Mouse (Mus musculus) forebrain, embryonic 15.5 days (tissue): Measurements from ENCODE around the gene Srebf2. TPM values are rescaled to one million over a fixed set of nuclear protein-coding genes. Genes with fewer than 3 reads are reported as not detected.

ENCODE experiments used
- ATAC-seq: fragments of 200-750 bp; cut with Nextera tagmentation; replicated peaks from 2 replicates; pipeline ENCODE4 v1.8.0; 2017; ENCODE audit warnings: mild to moderate bottlenecking, moderate TSS enrichment, moderate library complexity
- H3K27ac ChIP-seq: fragments of 300-500 bp; sonication (generic); replicated peaks from 2 replicates; pipeline ENCODE4 v1.5.1; 2015; ENCODE audit warnings: mild to moderate bottlenecking, inconsistent platforms
- H3K27me3 ChIP-seq: fragments of 300-500 bp; sonication (generic); 2 replicates; pipeline ENCODE4 v1.6.1; 2015; ENCODE audit warnings: inconsistent platforms
- H3K36me3 ChIP-seq: fragments of 300-500 bp; sonication (generic); 2 replicates; pipeline ENCODE4 v1.6.1; 2015; ENCODE audit warnings: mild to moderate bottlenecking, inconsistent platforms
- H3K4me1 ChIP-seq: fragments of 300-500 bp; sonication (generic); 2 replicates; pipeline ENCODE4 v1.6.1; 2015; ENCODE audit warnings: inconsistent platforms
- H3K4me2 ChIP-seq: fragments of 300-500 bp; sonication (generic); replicated peaks from 2 replicates; pipeline ENCODE4 v1.6.1; 2015; ENCODE audit warnings: mild to moderate bottlenecking, inconsistent platforms
- H3K4me3 ChIP-seq: fragments of 300-500 bp; sonication (generic); 2 replicates; pipeline ENCODE4 v1.5.1; 2015; ENCODE audit warnings: mild to moderate bottlenecking, inconsistent platforms
- H3K9ac ChIP-seq: fragments of 300-500 bp; sonication (generic); replicated peaks from 2 replicates; pipeline ENCODE4 v1.6.1; 2015; ENCODE audit warnings: mild to moderate bottlenecking, inconsistent platforms
- H3K9me3 ChIP-seq: fragments of 300-500 bp; sonication (generic); 2 replicates; pipeline ENCODE4 v1.6.1; 2016; ENCODE audit warnings: inconsistent platforms
- WGBS: fragments of 180-500 bp; shearing (Covaris S2); methylation state at CpG from one replicate; pipeline ENCODE4 v1.1.7; 2015; ENCODE audit warnings: mixed read lengths; 5-methylcytosine and 5-hydroxymethylcytosine counted together
- polyA plus RNA-seq: library from polyadenylated mRNA; unstranded; fragments of >200 nt; fragmentation: Nextera tagmentation; extraction: Ambion mirVana; gene quantifications from 2 replicates; pipeline ENCODE4 v1.2.1, GENCODE M21; 2015

The Srebf2 gene
- polyA plus RNA-seq, 1 experiment from 2014 or later = 225 TPM

DNA sequence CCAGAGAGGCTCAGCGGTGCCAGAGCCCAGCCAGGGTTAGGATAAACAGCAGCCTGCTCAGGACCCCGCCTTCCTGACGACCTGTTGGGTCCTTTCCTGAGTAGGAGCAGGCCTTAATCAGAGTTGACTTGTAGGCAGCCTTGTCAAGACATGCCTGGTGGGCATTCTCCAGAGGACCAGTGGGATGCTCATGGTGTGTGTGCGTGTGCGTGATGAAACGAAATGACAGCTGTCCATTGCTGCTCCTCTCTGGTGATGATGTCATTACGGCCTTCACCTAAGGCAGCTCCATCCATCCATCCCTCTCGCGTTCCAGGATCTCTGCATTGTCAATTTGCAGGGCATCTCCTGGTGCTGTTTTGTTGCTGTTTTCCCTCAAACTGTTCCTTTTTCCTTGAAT lies 12.5 kb downstream of the Srebf2 start:
- Histone ChIP-seq H3K9ac (no peak overlapping the region), H3K9me3 (no peaks in the 10 kb centered on the region), H3K4me1 (peaks cover 25% of the 10 kb centered on the region), H3K27me3 (no peaks in the 10 kb centered on the region), H3K27ac (no peak overlapping the region), H3K4me3 (no peak overlapping the region), H3K36me3 (no peaks in the 10 kb centered on the region), H3K4me2 (no peak overlapping the region)
- 82% methylated on average over 9 of the region's 9 CpGs for WGBS
- no peak for ATAC-seq

GRCm38 (mm10) chr15:82160731-82161640 lies 14.0 kb downstream of the Srebf2 start:
- H3K9ac ChIP-seq = no peak overlapping the region

GRCm38 (mm10) chr15:82161965-82162600 lies 15.1 kb downstream of the Srebf2 start:
- Histone ChIP-seq H3K27ac (no peak overlapping the region), H3K4me1 (peaks cover 41% of the 10 kb centered on the region), H3K9ac (no peak overlapping the region), H3K9me3 (no peaks in the 10 kb centered on the region), H3K4me3 (no peak overlapping the region), H3K27me3 (no peaks in the 10 kb centered on the region), H3K36me3 (no peaks in the 10 kb centered on the region), H3K4me2 (no peak overlapping the region)
- no peak for ATAC-seq
- WGBS = 87% methylated on average over 12 of the region's 12 CpGs

More at GRCm38 (mm10) chr15:82160731-82161640, 14.0 kb downstream of the Srebf2 start:
- no peaks in the 10 kb centered on the region for H3K9me3 ChIP-seq
- peaks cover 31% of the 10 kb centered on the region for H3K4me1 ChIP-seq
- WGBS = 83% methylated on average over 11 of the region's 11 CpGs
- H3K27ac ChIP-seq = no peak overlapping the region
- ATAC-seq = no peak
- H3K27me3 ChIP-seq = no peaks in the 10 kb centered on the region
- H3K36me3 ChIP-seq = no peaks in the 10 kb centered on the region
- no peak overlapping the region for H3K4me2 ChIP-seq
- no peak overlapping the region for H3K4me3 ChIP-seq

DNA sequence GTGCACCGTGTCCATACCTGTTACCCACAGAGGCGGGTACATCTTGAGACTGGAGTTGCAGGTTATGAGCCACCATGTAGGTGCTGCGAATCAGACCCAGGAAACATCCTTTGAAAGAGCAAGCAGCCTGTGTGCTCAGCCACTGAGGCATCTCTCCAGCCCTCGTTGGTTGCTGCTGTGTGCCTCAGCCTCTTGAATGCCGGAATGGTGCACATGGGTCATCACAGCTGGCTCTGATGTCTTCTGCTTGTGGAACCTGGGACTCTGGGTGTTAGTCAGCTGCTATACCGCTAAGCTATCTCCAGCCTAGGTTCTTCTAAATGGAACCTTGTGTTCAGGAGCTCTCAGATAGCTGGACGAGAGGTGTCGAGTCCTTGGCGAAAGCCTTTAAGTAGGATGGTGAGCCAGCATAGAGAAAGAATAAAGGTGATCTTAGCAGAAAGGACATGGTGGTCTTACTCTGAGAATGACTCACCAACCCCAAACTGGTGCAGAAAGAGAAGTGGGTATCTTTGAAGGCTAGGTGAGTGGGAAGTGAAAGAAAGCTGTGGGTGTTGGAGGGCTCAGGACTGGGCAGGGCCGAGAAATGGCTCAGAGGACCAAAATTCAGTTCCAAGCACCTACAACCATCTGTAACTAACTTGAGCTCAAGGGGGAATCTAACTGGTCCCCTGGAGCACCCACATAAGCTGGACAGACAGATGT lies 16.5 kb downstream of the Srebf2 start:
- no peaks in the 10 kb centered on the region for H3K9me3 ChIP-seq
- no peak overlapping the region for H3K4me2 ChIP-seq
- no peak for ATAC-seq
- 84% methylated on average over 10 of the region's 10 CpGs for WGBS
- no peaks in the 10 kb centered on the region for H3K36me3 ChIP-seq
- H3K9ac ChIP-seq = no peak overlapping the region
- H3K4me3 ChIP-seq = no peak overlapping the region
- no peaks in the 10 kb centered on the region for H3K27me3 ChIP-seq
- peaks cover 39% of the 10 kb centered on the region for H3K4me1 ChIP-seq
- H3K27ac ChIP-seq = no peak overlapping the region

- H3K4me3 ChIP-seq = no peak overlapping the region
- no peaks in the 10 kb centered on the region for H3K36me3 ChIP-seq
- H3K4me2 ChIP-seq = no peak overlapping the region
- H3K27me3 ChIP-seq = no peaks in the 10 kb centered on the region
- no peak overlapping the region for H3K27ac ChIP-seq
- no peaks in the 10 kb centered on the region for H3K9me3 ChIP-seq
- no peak overlapping the region for H3K9ac ChIP-seq
- no peak for ATAC-seq
- H3K4me1 ChIP-seq = peaks cover 34% of the 10 kb centered on the region
- WGBS = 56% methylated on average over 4 of the region's 4 CpGs
Measured at GRCm38 (mm10) chr15:82164061-82164399, 17.0 kb downstream of the Srebf2 start.

DNA sequence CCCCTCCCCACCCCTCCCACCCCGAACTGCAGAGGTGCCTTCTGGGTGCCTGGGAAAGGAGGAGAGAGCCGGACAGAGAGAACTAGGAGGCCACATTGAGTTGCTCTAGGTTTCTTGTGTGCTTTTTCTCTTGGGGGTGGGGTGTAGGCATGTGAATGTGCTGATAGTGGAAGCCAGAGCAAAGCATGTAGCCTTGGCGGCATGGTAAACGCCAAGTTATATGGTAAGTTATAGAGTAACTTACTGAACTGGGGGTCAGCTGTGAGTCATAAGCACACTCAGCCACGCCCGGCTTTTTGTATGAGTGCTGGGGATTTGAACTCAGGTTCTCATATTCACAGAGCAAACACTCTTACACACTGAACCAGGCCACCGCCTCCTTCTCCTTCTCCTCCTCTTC lies 17.5 kb downstream of the Srebf2 start:
- Histone ChIP-seq H3K4me1 (peaks cover 30% of the 10 kb centered on the region), H3K4me3 (no peak overlapping the region), H3K27ac (no peak overlapping the region), H3K4me2 (no peak overlapping the region), H3K9ac (no peak overlapping the region), H3K27me3 (no peaks in the 10 kb centered on the region), H3K36me3 (no peaks in the 10 kb centered on the region), H3K9me3 (no peaks in the 10 kb centered on the region)
- WGBS = 83% methylated on average over 7 of the region's 7 CpGs
- no peak for ATAC-seq

- Histone ChIP-seq H3K4me3 (no peak overlapping the region), H3K36me3 (peaks cover 9% of the 10 kb centered on the region), H3K27ac (no peak overlapping the region), H3K9me3 (no peaks in the 10 kb centered on the region), H3K9ac (no peak overlapping the region), H3K4me2 (no peak overlapping the region), H3K27me3 (no peaks in the 10 kb centered on the region), H3K4me1 (peaks cover 28% of the 10 kb centered on the region)
- ATAC-seq = peak; percentile 55; the same call in 1 of the 2 replicates
- WGBS = 58% methylated on average over 8 of the region's 8 CpGs
Measured at GRCm38 (mm10) chr15:82165332-82166239, 18.6 kb downstream of the Srebf2 start.

- 45% methylated on average over 22 of the region's 22 CpGs for WGBS
- H3K4me1 ChIP-seq = peaks cover 28% of the 10 kb centered on the region
Measured at GRCm38 (mm10) chr15:82166240-82167100, 19.5 kb downstream of the Srebf2 start.

DNA sequence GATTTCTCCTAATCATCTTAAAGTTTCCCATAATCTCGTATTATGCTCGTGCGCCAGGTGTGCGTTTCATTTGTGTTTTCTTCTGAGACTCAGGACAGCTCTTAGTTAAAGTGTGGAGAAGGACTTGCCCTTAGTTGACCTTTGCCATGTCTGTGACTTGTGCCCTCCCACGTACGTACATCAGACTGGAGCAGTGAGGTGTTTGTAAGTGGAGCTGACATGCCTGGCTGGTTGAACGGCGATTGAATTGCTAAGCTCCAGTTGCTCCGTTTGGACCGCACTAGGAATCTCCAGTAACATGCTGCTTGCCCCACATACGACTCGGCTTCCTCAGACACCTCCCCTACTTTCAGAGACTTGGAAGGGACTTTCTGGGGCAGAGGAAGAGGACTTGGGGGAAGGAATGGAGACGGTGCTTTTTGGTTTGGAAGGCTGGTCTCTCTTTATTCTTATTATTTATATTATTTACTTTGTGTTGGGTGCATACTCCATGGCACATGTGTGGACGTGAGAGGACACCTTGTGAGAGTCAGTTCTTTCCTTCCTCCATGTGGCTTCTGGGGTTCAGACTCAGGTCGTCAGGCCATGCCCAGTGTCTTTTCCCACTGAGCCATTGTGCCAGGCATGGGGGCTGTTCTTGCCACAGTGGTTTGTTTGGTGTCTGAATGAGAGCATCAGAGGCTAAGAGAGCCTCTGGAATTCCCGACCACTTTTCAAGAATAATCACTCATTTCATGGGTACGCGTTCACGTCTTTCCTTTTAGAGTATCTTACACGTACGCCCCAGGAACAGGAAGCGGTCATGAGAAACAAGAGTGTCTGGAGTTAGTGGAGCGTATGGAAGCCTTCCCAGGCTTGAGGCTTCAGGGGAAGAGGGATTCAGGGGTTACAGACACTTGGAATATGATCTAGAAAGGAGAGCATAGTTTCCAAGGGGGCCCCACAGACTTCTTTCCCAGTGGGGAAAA lies 20.5 kb downstream of the Srebf2 start:
- no peaks in the 10 kb centered on the region for H3K9me3 ChIP-seq
- peaks cover 27% of the 10 kb centered on the region for H3K36me3 ChIP-seq
- no peak overlapping the region for H3K4me2 ChIP-seq
- H3K27ac ChIP-seq = no peak overlapping the region
- WGBS = 71% methylated on average over 23 of the region's 23 CpGs
- ATAC-seq = no peak
- H3K4me3 ChIP-seq = no peak overlapping the region
- H3K9ac ChIP-seq = no peak overlapping the region
- H3K4me1 ChIP-seq = peaks cover 28% of the 10 kb centered on the region
- H3K27me3 ChIP-seq = no peaks in the 10 kb centered on the region

More at GRCm38 (mm10) chr15:82166240-82167100, 19.5 kb downstream of the Srebf2 start:
- no peak overlapping the region for H3K9ac ChIP-seq
- H3K4me2 ChIP-seq = no peak overlapping the region
- H3K27me3 ChIP-seq = no peaks in the 10 kb centered on the region
- H3K9me3 ChIP-seq = no peaks in the 10 kb centered on the region
- peak overlapping the region; percentile 24; the same call in 1 of the 2 replicates for H3K27ac ChIP-seq
- H3K4me3 ChIP-seq = no peak overlapping the region
- no peak for ATAC-seq
- peaks cover 18% of the 10 kb centered on the region for H3K36me3 ChIP-seq

- H3K36me3 ChIP-seq = peaks cover 46% of the 10 kb centered on the region
- H3K4me2 ChIP-seq = no peak overlapping the region
- H3K9ac ChIP-seq = no peak overlapping the region
- no peaks in the 10 kb centered on the region for H3K9me3 ChIP-seq
- H3K4me1 ChIP-seq = peaks cover 19% of the 10 kb centered on the region
- no peak overlapping the region for H3K27ac ChIP-seq
- no peaks in the 10 kb centered on the region for H3K27me3 ChIP-seq
- H3K4me3 ChIP-seq = no peak overlapping the region
- ATAC-seq = no peak
- WGBS = 87% methylated on average over 5 of the region's 5 CpGs
Measured at GRCm38 (mm10) chr15:82169671-82170070, 22.7 kb downstream of the Srebf2 start.
